Mouse (Mus musculus): ENCODE results near the gene Gfod1.
A peak's percentile ranks its signal among the peaks of the same experiment; 100 is the strongest.

DNA sequence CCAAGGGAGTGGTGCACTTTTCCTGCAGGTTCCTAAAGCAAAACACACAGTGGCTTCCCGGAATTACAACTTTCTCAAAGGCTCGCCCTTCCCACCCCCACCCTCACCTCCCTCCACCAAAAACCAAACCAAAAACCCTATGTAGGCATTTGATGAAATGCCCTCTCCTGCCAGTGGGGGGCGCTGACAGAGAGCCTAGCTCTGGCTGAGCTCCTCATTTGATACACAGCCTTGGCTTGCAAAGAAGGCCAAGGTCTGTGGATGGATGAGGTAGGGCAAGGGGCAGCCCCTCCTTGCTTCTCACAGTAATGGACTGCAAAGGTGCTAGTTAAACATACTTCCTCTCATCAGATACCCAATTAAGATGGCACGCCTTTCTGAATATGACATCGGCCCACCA, 104.2 kb downstream of the Gfod1 start:
- TF ChIP-seq CTCF (IDR thresholded peaks at IDR 0.05; ENCODE audit: borderline replicate concordance, extremely low read depth, insufficient read depth, insufficient read length) (peak; percentile 50; the same call in 1 of the 2 replicates), POLR2A (IDR thresholded peaks at IDR 0.05; ENCODE audit: borderline replicate concordance, extremely low read depth, insufficient read depth, insufficient read length, poor library complexity, severe bottlenecking) (no peak)
